Mouse (Mus musculus) CH12.LX (cell line): ENCODE measurements around the gene Catsper2.

ENCODE experiments used
- BHLHE40 ChIP-seq: IDR thresholded peaks from 2 replicates; pipeline ENCODE4 v1.6.1; 2011; ENCODE audit warnings: mild to moderate bottlenecking, low read depth, low read length, improper control_type of control experiment
- CTCF ChIP-seq, 2 experiments: IDR thresholded peaks in 1 of 2; conservative IDR thresholded peaks in 1 of 2; 2 replicates each; pipeline ENCODE4 v1.5.1; 2011 to 2012; ENCODE audit warnings: low read depth in 2 of 2, low read length in 2 of 2, improper control_type of control experiment in 1 of 2, inconsistent platforms in 1 of 2, mild to moderate bottlenecking in 1 of 2, moderate library complexity in 1 of 2
- EP300 ChIP-seq: IDR thresholded peaks from 2 replicates; pipeline ENCODE4 v1.6.1; 2011; ENCODE audit warnings: low read length, improper control_type of control experiment
- GABPA ChIP-seq: IDR thresholded peaks from 2 replicates; pipeline ENCODE4 v1.6.1; 2012; ENCODE audit warnings: low read depth, low read length, improper control_type of control experiment, inconsistent platforms; ENCODE audit not compliant: insufficient replicate concordance
- JUND ChIP-seq: conservative IDR thresholded peaks from 2 replicates; pipeline ENCODE4 v1.6.1; 2011; ENCODE audit warnings: low read depth, low read length, improper control_type of control experiment
- KAT2A ChIP-seq: IDR thresholded peaks from 2 replicates; pipeline ENCODE4 v1.6.1; 2012; ENCODE audit warnings: low read length, improper control_type of control experiment, inconsistent platforms; ENCODE audit not compliant: insufficient replicate concordance
- POLR2A ChIP-seq: IDR thresholded peaks from 2 replicates; pipeline ENCODE4 v1.6.1; 2011; ENCODE audit warnings: low read depth, mild to moderate bottlenecking, improper control_type of control experiment, low read length
- RAD21 ChIP-seq: IDR thresholded peaks from 2 replicates; pipeline ENCODE4 v1.6.1; 2011; ENCODE audit warnings: low read depth, mild to moderate bottlenecking, low read length, improper control_type of control experiment, moderate library complexity
- SMC3 ChIP-seq: IDR thresholded peaks from 2 replicates; pipeline ENCODE4 v1.6.1; 2011; ENCODE audit warnings: low read depth, low read length, improper control_type of control experiment
- USF1 ChIP-seq: IDR thresholded peaks from 2 replicates; pipeline ENCODE4 v1.6.1; 2014; ENCODE audit warnings: low read depth, mild to moderate bottlenecking, inconsistent platforms, low read length, improper control_type of control experiment
- ZMIZ1 ChIP-seq: IDR thresholded peaks from 2 replicates; pipeline ENCODE4 v1.6.1; 2012; ENCODE audit warnings: low read depth, mild to moderate bottlenecking, inconsistent platforms, low read length, improper control_type of control experiment

DNA sequence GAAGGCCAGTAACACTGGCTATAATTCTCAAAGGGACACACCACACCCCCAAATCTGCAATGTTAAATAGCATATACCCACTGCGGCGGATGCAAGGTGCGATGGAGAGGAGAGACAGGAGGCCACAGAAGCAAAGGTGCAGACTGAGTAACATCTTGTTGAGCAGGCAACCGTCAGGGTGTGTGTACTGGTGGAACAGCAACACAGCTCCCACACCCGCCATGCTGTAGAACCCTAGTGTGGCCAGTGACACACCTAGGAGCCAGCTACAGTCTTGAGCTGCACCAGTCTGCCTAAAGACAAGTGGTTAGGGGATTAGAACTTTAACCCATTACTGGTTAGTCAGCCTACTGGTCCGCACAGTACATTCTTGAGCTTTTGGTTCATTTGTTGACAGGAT is 40.3 kb upstream of the Catsper2 start:
- no peak for TF ChIP-seq KAT2A
- no peak for TF ChIP-seq CTCF (conservative IDR thresholded peaks at IDR 0.05 in 1 of 2, IDR thresholded peaks at IDR 0.05 in 1 of 2; ENCODE audit: low read depth in 2 of 2, low read length in 2 of 2)
- no peak for TF ChIP-seq USF1
- TF ChIP-seq POLR2A = no peak; the same call in 1 of the 2 replicates
- no peak for TF ChIP-seq SMC3
- no peak for TF ChIP-seq ZMIZ1
- TF ChIP-seq EP300 = no peak
- no peak for TF ChIP-seq JUND
- no peak for TF ChIP-seq RAD21
- no peak for TF ChIP-seq BHLHE40
- no peak for TF ChIP-seq GABPA
